Mouse (Mus musculus) hindbrain, embryonic 16.5 days (tissue): ENCODE measurements around the gene Slc6a20b. TPM values are rescaled to one million over a fixed set of nuclear protein-coding genes. Genes with fewer than 3 reads are reported as not detected.
"Not testable (repeated sequence)": the region's sequence is repeated elsewhere in the genome, so short reads cannot be mapped to it uniquely, and the experiment has no call there.

Source experiments
- ATAC-seq: fragments of 200-750 bp; cut with Nextera tagmentation; 2 replicates; pipeline ENCODE4 v1.8.0; 2017; ENCODE audit warnings: moderate TSS enrichment, moderate library complexity
- H3K27ac ChIP-seq: fragments of 300-500 bp; sonication (generic); 2 replicates; pipeline ENCODE4 v1.5.1; 2014; ENCODE audit warnings: low read depth, mild to moderate bottlenecking, control low read depth, low read length, moderate library complexity
- H3K27me3 ChIP-seq: fragments of 300-500 bp; sonication (generic); replicated peaks from 2 replicates; pipeline ENCODE4 v1.6.1; 2014; ENCODE audit warnings: low read length; ENCODE audit not compliant: control insufficient read depth, insufficient read depth
- H3K36me3 ChIP-seq: fragments of 300-500 bp; sonication (generic); 2 replicates; pipeline ENCODE4 v1.6.1; 2014; ENCODE audit warnings: mild to moderate bottlenecking, low read length, moderate library complexity, mixed read lengths; ENCODE audit not compliant: control insufficient read depth, insufficient read depth
- H3K4me1 ChIP-seq: fragments of 300-500 bp; sonication (generic); 2 replicates; pipeline ENCODE4 v1.6.1; 2014; ENCODE audit warnings: low read depth, low read length; ENCODE audit not compliant: control insufficient read depth, insufficient read depth
- H3K4me2 ChIP-seq: fragments of 300-500 bp; sonication (generic); 2 replicates; pipeline ENCODE4 v1.6.1; 2014; ENCODE audit warnings: mild to moderate bottlenecking, low read length, control low read depth, moderate library complexity
- H3K4me3 ChIP-seq: fragments of 300-500 bp; sonication (generic); 2 replicates; pipeline ENCODE4 v1.5.1; 2014; ENCODE audit warnings: mild to moderate bottlenecking, low read length, control low read depth, moderate library complexity
- H3K9ac ChIP-seq: fragments of 300-500 bp; sonication (generic); 2 replicates; pipeline ENCODE4 v1.6.1; 2014; ENCODE audit warnings: low read depth, mild to moderate bottlenecking, control low read depth, low read length, moderate library complexity
- H3K9me3 ChIP-seq: fragments of 300-500 bp; sonication (generic); 2 replicates; pipeline ENCODE4 v1.6.1; 2014; ENCODE audit warnings: mild to moderate bottlenecking, low read length, moderate library complexity; ENCODE audit not compliant: control insufficient read depth
- WGBS: fragments of 180-500 bp; shearing (Covaris S2); extraction: QIAGEN DNeasy Blood & Tissue Kit; methylation state at CpG from one replicate; pipeline ENCODE4 v1.1.7; 2014; 5-methylcytosine and 5-hydroxymethylcytosine counted together
- polyA plus RNA-seq: library from polyadenylated mRNA; unstranded; fragments of >200 nt; fragmentation: Nextera tagmentation; extraction: Ambion mirVana; gene quantifications from 2 replicates; pipeline ENCODE4 v1.2.1, GENCODE M21; 2015

Gene Slc6a20b
- 0.35 and 0.39 TPM in 2 replicates for polyA plus RNA-seq

- Histone ChIP-seq H3K4me2 (no peak within 1 kb of the TSS), H3K27ac (no peak within 1 kb of the TSS), H3K36me3 (no peaks in the 10 kb centered on the region), H3K9me3 (no peaks in the 10 kb centered on the region), H3K4me1 (no peaks in the 10 kb centered on the region), H3K4me3 (no peak within 1 kb of the TSS), H3K27me3 (no peaks in the 10 kb centered on the region), H3K9ac (no peak within 1 kb of the TSS)
- WGBS = 87% methylated on average over 6 of the region's 6 CpGs
- no peak for ATAC-seq
Observed at GRCm38 (mm10) chr9:123632281-123632680, at the start of gene Slc6a20b. Gene Slc6a20b, minus strand, starts transcription at chr9:123632565.

- H3K4me3 ChIP-seq = peak overlapping the region; percentile 51; the same call in 1 of the 2 replicates
- H3K9ac ChIP-seq = no peak overlapping the region; the same call in 1 of the 2 replicates
- H3K27ac ChIP-seq = no peak overlapping the region
- peak overlapping the region; percentile 89 for H3K4me2 ChIP-seq
- no peaks in the 10 kb centered on the region for H3K9me3 ChIP-seq
- H3K36me3 ChIP-seq = no peaks in the 10 kb centered on the region
- H3K4me1 ChIP-seq = peaks cover 11% of the 10 kb centered on the region
- no peak for ATAC-seq
- peaks cover 22% of the 10 kb centered on the region for H3K27me3 ChIP-seq
- 23% methylated on average over 2 of the region's 2 CpGs for WGBS
Observed at GRCm38 (mm10) chr9:123679198-123679597, 46.8 kb upstream of the Slc6a20b start.

- Histone ChIP-seq H3K27ac (no peak within 1 kb of the TSS), H3K4me2 (peak within 1 kb of the TSS; percentile 89), H3K27me3 (peaks cover 22% of the 10 kb centered on the region), H3K36me3 (no peaks in the 10 kb centered on the region), H3K9me3 (no peaks in the 10 kb centered on the region), H3K4me3 (peak within 1 kb of the TSS; percentile 51), H3K4me1 (peaks cover 11% of the 10 kb centered on the region), H3K9ac (peak within 1 kb of the TSS; percentile 57)
- WGBS = under 1% methylated on average over 72 of the region's 73 CpGs
- ATAC-seq = peak; percentile 77
Observed at GRCm38 (mm10) chr9:123678327-123679105, 46.2 kb upstream of the Slc6a20b start, which contains the start of the genes Ccr9 and Slc6a20a. Gene Ccr9, plus strand, starts transcription at chr9:123678439. Gene Slc6a20a, minus strand, starts transcription at chr9:123678885.

- no peaks in the 10 kb centered on the region for H3K36me3 ChIP-seq
- no peak for ATAC-seq
Observed at GRCm38 (mm10) chr9:123665645-123666044, 33.3 kb upstream of the Slc6a20b start.

GRCm38 (mm10) chr9:123659986-123660676 is 27.8 kb upstream of the Slc6a20b start:
- H3K27ac ChIP-seq, H3K4me1 ChIP-seq, H3K36me3 ChIP-seq, H3K4me2 ChIP-seq, H3K9me3 ChIP-seq, ATAC-seq, H3K9ac ChIP-seq, H3K27me3 ChIP-seq, H3K4me3 ChIP-seq: not testable (repeated sequence)
- WGBS = 80% methylated on average over 17 of the region's 18 CpGs

More at GRCm38 (mm10) chr9:123665645-123666044, 33.3 kb upstream of the Slc6a20b start:
- Histone ChIP-seq H3K27me3 (no peaks in the 10 kb centered on the region), H3K4me1 (no peaks in the 10 kb centered on the region), H3K27ac (no peak overlapping the region), H3K9me3 (no peaks in the 10 kb centered on the region), H3K9ac (no peak overlapping the region), H3K4me3 (no peak overlapping the region), H3K4me2 (no peak overlapping the region)
- 61% methylated on average over 5 of the region's 5 CpGs for WGBS

GRCm38 (mm10) chr9:123658981-123659380 is 26.6 kb upstream of the Slc6a20b start:
- H3K36me3 ChIP-seq = no peaks in the 10 kb centered on the region
- H3K9ac ChIP-seq = no peak overlapping the region
- H3K4me3 ChIP-seq = no peak overlapping the region
- H3K27ac ChIP-seq = no peak overlapping the region
- no peaks in the 10 kb centered on the region for H3K9me3 ChIP-seq
- H3K27me3 ChIP-seq = no peaks in the 10 kb centered on the region
- no peak for ATAC-seq
- no peaks in the 10 kb centered on the region for H3K4me1 ChIP-seq
- no peak overlapping the region for H3K4me2 ChIP-seq

- ATAC-seq = no peak
- Histone ChIP-seq H3K9me3 (no peaks in the 10 kb centered on the region), H3K4me2 (no peak overlapping the region), H3K27ac (no peak overlapping the region), H3K4me3 (no peak overlapping the region), H3K27me3 (no peaks in the 10 kb centered on the region), H3K4me1 (no peaks in the 10 kb centered on the region), H3K36me3 (no peaks in the 10 kb centered on the region), H3K9ac (no peak overlapping the region)
- WGBS = 82% methylated on average over 3 of the region's 3 CpGs
Observed at GRCm38 (mm10) chr9:123657457-123657856, 25.1 kb upstream of the Slc6a20b start.

- Histone ChIP-seq H3K9ac (no peak overlapping the region), H3K4me3 (no peak overlapping the region), H3K4me1 (no peaks in the 10 kb centered on the region), H3K9me3 (no peaks in the 10 kb centered on the region), H3K27ac (no peak overlapping the region), H3K4me2 (no peak overlapping the region), H3K27me3 (no peaks in the 10 kb centered on the region), H3K36me3 (no peaks in the 10 kb centered on the region)
- whole genome bisulfite sequencing = 53% methylated on average over 4 of the region's 4 CpGs
- no peak for ATAC-seq
Observed at GRCm38 (mm10) chr9:123651369-123651768, 19.0 kb upstream of the Slc6a20b start.

- WGBS = 98% methylated on average over 2 of the region's 2 CpGs
- Histone ChIP-seq H3K4me2 (no peak overlapping the region), H3K9me3 (no peaks in the 10 kb centered on the region)
Observed at GRCm38 (mm10) chr9:123649785-123650511, 17.6 kb upstream of the Slc6a20b start.

More at GRCm38 (mm10) chr9:123649785-123650511, 17.6 kb upstream of the Slc6a20b start:
- no peaks in the 10 kb centered on the region for H3K27me3 ChIP-seq
- H3K4me1 ChIP-seq = no peaks in the 10 kb centered on the region
- no peak overlapping the region for H3K4me3 ChIP-seq
- H3K9ac ChIP-seq = no peak overlapping the region
- H3K36me3 ChIP-seq = no peaks in the 10 kb centered on the region
- H3K27ac ChIP-seq = no peak overlapping the region
- ATAC-seq = no peak
